Mouse (Mus musculus) left cerebral cortex, adult 18-20 months (tissue): Measurements from ENCODE around the gene Traf3. TPM values are rescaled to one million over a fixed set of nuclear protein-coding genes. Genes with fewer than 3 reads are reported as not detected.

Experiments used
- DNase-seq, 2 experiments: peaks; one replicate each; pipeline ENCODE4 v3.0.0; 2021 to 2022; ENCODE audit warnings: low spot score in 2 of 2, mixed read lengths in 1 of 2
- long read RNA-seq, 2 experiments: library from polyadenylated mRNA; stranded (forward); transcript quantifications; one replicate each; pipeline ENCODE4 v2.0.0; 2021
- total RNA-seq, 2 experiments: library from RNA; stranded (reverse); gene quantifications; 2 replicates each; pipeline ENCODE4 v1.2.3; 2021

Gene Traf3
- total RNA-seq: 10 to 100 TPM; 32.3 to 42.4 TPM
- long read RNA-seq, experiment 1, full-length matches to known transcripts: 5 of 28 reads
- long read RNA-seq, experiment 1, partial matches to known transcripts: 1 of 28 reads
- long read RNA-seq, experiment 1, other reads (novel, unspliced or antisense): 22 of 28 reads
- long read RNA-seq, experiment 2, partial matches to known transcripts: 1 of 9 reads
- long read RNA-seq, experiment 2, other reads (novel, unspliced or antisense): 8 of 9 reads

DNA sequence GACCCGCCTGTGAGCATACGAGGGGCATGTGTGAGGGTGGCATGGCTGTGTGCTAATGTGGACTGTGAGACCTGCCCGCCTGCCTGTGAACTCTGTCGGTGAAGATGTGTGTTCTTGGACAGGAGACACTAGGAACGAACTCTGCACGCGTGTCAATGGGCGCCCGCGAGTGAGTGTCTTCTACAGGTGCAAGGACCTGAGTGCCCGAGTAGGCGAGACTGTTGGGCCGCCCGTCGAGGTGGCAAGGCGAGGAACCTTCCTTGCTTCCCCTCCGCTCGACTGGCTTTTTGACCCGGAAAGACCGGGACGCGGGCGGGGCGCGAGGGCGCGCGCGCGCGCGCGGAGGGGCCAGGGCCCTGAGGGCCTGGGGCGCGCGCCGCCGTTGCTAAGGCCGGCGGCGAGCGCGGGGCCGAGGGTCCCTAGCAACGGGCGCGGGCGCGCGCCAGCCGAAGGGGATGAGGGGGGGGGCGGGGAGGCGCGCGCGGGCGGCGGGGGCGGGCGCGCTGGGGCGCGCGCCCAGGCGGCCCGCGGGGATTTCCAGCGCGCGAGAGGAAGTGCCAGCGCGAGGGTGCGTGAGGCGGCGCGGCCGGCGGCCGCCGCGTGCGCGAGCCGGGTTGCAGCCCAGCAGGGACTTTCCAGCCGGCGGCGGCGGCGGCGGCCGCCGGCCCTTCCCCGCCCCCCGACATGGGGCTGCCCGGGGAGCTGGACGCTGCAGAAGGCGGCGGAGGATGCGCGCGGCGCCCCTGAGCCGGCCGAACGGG lies at the start of gene Traf3:
Traf3 (plus strand) TSS at position 540 of the 761 bp plus-strand sequence.
- peak in 1 of 2 experiments; percentile 53 for DNase-seq

GRCm38 (mm10) chr12:111119506-111120085 lies 46.6 kb upstream of the Traf3 start:
- no peak for DNase-seq

GRCm38 (mm10) chr12:111120976-111121645 lies 45.1 kb upstream of the Traf3 start:
- no peak for DNase-seq

DNA sequence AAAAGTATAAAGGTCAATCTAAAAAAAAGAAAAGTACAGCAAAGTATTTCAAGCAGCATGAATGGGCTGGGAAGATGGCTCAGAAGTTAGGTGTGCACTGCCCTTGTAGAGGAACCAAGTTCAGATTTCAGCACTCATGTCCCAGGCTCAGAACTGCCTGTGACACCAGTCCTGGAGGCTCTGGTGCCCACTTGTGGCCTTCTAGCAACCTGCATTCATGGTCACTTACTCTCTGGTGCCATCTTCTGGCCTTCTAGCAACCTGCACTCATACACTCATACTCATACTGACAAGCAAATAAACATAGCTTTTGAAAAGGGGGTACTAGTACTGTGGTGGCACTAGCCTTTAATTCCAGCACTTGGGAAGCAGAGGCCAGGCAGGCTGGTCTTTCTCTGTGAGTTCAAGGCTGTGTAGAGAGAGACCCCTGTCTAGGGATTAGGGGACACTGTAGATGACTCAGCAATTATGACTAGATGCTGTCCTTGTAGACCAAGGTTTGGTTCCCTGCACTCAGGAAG lies 43.8 kb upstream of the Traf3 start:
- DNase-seq: no peak

GRCm38 (mm10) chr12:111124601-111125260 lies 41.4 kb upstream of the Traf3 start:
- DNase-seq: no peak

- no peak for DNase-seq
Measured at GRCm38 (mm10) chr12:111125666-111126065, 40.5 kb upstream of the Traf3 start.

- no peak for DNase-seq
Measured at GRCm38 (mm10) chr12:111134169-111134568, 32.0 kb upstream of the Traf3 start.

DNA sequence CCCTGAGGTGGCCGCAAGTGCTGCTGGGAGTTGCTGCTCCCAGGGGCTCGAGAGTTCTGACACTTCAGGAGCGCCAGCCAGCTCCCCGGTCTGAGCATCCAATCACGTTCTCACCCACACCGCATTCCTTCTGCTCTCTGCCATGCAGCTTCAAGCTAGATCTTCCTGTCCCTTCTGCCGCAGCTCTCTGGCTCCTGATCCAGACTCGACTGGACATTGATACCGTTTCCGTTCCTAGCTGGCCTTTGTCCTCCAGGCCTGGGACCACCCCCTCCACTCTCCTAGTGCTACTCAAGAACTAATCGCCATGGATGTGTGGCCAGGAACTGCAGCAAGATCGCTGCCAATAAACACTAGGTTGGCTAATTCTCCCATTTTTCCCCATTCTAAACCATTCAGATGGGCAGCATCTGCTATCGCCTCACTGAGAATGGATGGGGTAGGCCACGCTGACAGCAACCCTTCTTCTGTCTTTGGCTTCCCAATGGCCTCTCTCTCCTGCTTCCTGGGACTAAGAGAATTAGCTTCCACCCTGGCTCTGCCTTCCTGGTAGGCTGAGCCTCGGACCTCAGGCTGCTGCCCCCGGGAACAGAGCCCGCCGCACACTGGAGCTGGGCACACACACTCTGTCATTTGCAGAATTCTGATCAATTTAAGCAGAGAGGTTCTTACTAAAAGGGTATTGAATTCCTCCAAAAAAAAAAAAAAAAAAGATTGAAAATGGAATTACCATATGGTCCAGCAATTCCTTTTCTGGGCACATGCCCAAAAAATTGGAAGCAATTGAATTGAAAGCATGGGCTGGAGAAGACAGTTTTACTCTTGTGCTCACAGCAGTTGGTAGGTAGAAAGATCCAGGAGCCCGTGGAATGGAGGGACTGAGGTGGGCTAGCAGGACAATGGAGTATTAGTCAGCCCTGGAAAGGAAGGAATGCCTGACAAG lies 31.1 kb upstream of the Traf3 start:
- DNase-seq: peak in 1 of 2 experiments; percentile 15

- DNase-seq: no peak
Measured at GRCm38 (mm10) chr12:111135953-111136352, 30.2 kb upstream of the Traf3 start.

GRCm38 (mm10) chr12:111137079-111137478 lies 29.1 kb upstream of the Traf3 start:
- DNase-seq: no peak

- DNase-seq: no peak
Measured at GRCm38 (mm10) chr12:111143005-111143508, 23.1 kb upstream of the Traf3 start.

- DNase-seq: no peak
Measured at GRCm38 (mm10) chr12:111143509-111144063, 22.6 kb upstream of the Traf3 start.

DNA sequence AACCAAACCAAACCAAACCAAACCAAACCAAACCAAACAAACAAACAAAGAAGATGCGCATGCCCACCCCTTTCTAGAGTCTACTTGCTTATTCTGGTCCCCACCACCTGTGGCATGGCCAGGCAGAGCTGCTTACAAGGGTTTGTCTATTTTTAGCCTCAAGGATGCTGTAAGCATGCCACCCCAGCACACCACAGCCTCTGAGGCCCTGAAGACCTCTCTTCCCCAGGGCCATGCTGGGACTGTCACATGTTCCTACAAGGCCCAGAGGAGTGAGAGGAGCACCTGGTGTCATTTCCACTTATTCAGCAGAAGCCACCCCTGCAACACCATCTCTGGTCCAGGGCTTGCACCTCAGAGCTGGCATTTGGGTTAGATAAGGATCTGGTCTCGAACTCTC lies 21.6 kb upstream of the Traf3 start:
- DNase-seq: no peak

- peak in 1 of 2 experiments; percentile 62 for DNase-seq
Measured at GRCm38 (mm10) chr12:111145269-111145668, 20.9 kb upstream of the Traf3 start.

DNA sequence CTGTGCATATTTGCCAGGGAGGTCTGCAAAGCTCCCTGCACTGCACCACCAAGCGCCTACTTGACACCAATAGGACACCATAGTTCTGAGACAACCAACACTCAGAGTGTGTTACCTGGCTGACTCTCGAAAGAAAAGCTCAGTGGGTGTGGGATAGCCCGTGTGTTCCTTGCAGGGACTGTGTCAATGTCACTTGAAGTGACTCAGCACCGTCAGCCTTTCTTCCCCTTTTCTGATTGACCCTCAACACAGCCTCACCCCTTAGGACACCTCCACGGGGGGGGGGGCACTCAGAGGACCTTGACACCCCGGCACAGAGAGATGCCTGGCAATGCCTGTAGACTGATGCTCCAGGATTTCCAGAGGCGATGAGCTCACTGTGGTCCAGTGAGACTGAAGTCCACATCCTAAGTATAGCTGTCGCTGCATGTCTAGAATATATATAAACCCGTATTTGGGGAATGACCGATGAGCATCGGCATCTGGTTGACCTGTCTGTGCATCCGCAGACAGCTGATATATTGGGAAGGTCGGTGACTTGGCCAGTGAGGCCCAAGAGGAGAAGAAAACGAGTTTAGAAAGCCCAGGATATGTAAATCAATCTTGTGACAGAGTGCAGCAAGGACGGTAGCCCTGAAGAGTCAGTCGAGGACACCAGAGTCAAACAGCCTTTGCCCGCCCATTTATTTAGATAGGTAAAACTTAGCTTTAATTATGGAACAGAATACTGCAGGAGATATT lies 16.5 kb upstream of the Traf3 start:
- no peak for DNase-seq

DNA sequence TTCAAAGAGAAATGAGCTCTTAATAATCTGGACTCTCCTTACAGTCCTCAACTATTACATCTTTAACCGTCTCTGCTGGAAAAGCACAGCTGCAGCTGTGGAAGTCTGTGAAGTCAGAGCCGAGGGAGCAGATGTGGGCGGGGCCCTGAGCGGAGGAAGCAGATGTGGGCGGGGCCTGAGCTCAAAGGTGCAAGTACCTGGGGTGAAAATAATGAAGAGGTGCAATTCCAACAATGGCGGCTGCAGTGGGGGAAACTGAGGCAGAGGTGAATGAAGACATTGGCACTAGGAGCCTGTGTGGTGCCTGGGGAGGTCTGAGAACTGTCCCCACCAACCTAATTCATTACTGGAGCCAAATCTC lies 16.0 kb upstream of the Traf3 start:
- no peak for DNase-seq

GRCm38 (mm10) chr12:111151422-111152156 lies 14.6 kb upstream of the Traf3 start:
- DNase-seq: no peak

DNA sequence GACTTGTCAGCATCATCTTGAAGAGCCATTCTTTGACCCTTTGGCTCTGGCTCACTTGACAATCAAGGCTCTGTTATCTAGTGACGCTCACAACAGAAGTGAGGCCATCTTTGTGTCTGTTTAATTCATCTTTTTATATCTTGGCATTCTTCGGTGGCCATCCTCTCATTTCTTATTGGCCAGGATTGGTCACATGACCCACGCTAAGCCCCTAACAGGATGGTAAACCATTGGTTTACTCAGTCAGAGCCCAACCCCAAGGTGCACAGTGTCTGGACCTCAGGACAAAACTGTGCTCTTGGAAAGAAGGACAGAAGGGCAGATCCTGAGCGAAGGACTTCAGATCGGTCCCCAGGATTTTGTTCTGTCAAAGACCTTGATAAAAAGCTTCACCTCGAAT lies 13.6 kb upstream of the Traf3 start:
- DNase-seq: no peak
